Comparison of ENCODE assay signal across 10 mouse cellular contexts in the genomic region with DNA sequence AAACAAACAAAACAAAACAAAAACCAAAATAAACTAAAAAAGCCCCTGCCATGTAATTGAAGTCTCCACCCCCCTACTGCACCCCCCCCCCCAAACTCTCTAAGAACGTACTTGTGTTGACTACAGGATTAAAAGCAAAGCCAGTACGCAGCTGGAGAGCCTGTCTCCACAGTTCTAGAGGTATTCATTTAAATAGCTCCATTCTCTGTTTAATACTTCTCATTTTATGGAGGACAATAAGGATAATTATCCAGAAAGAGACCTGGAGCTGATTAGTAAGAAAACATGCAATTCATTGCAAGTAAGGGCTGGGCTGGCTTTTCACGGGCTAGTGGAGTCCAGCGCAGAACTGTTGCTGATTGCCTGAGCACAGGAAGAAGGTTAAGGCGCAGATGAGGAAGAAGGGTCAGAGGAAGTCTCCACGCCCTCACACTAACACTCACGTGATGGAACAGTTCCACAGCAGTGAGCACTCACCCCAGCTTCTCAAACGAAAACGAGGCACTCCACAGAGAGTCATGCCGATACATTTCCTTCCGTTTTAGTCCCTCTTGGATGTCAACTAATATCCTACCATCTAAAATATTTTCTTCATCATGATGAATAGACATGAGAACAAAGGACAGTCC. TPM values are rescaled to one million over a fixed set of nuclear protein-coding genes. Genes with fewer than 3 reads are reported as not detected.
A peak's percentile ranks its signal among the peaks of the same experiment; 100 is the strongest.
DNase-seq lines count a peak whose midpoint lies in the region; ATAC-seq and TF ChIP-seq lines count a peak whose summit lies in the region.
"Had no signal": no experiment of that assay in that cellular context is flagged by ENCODE, and none has a peak within 500 bp of the region (broad histone marks: within the 10 kb centered on the region; RNA-seq: fewer than 3 reads in every experiment).

No protein-coding gene starts in this region.

- no peak for DNase-seq in embryonic facial prominence, embryonic 14.5 days (ENCODE audit: low spot score)
- DNase-seq in embryonic facial prominence, embryonic 10.5 days (ENCODE audit: low spot score) = no peak
- peak; percentile 55 for DNase-seq in liver, postnatal 0 days
- DNase-seq in spleen, postnatal 14 days (ENCODE audit: low spot score in 2 of 2) = peak; percentile 35 to 55
- no peak for DNase-seq in frontal cortex, postnatal 25 days (ENCODE audit: low spot score in 2 of 2)
- no peak for DNase-seq in layer of hippocampus, adult 9-10 months (ENCODE audit: low spot score)

- no peak overlapping the region for H3K9ac ChIP-seq in embryonic facial prominence, embryonic 14.5 days (ENCODE audit: low read depth, low read length)
- H3K9ac ChIP-seq in liver, postnatal 0 days (replicated peaks) = no peak overlapping the region
- no peak overlapping the region for H3K9ac ChIP-seq in hindbrain, embryonic 13.5 days
- H3K9ac ChIP-seq: embryonic facial prominence, embryonic 12.5 days; limb, embryonic 12.5 days had no signal

- no peak for TF ChIP-seq EP300 in liver, postnatal 0 days (IDR thresholded peaks at IDR 0.05; ENCODE audit: low read depth)

- H3K27ac ChIP-seq in embryonic facial prominence, embryonic 14.5 days (replicated peaks; ENCODE audit: low read depth, low read length) = 0 out of 2 replicates have a peak overlapping the region, but pooled peaks have one; percentile 21
- H3K27ac ChIP-seq in embryonic facial prominence, embryonic 10.5 days (replicated peaks) = no peak overlapping the region
- 0 out of 2 replicates have a peak overlapping the region, but pooled peaks have one; percentile 24 for H3K27ac ChIP-seq in brown adipose tissue, adult 24 weeks (replicated peaks; ENCODE audit: low read depth, low read length)
- H3K27ac ChIP-seq in liver, postnatal 0 days (ENCODE audit: low read depth) = peak overlapping the region; percentile 66
- H3K27ac ChIP-seq in hindbrain, embryonic 13.5 days = no peak overlapping the region
- H3K27ac ChIP-seq: embryonic facial prominence, embryonic 12.5 days; limb, embryonic 12.5 days had no signal

- peaks cover 6% of the 10 kb centered on the region; the same call in 1 of the 2 replicates for H3K4me1 ChIP-seq in embryonic facial prominence, embryonic 14.5 days (ENCODE audit: control insufficient read depth, insufficient read depth, low read length)
- H3K4me1 ChIP-seq in embryonic facial prominence, embryonic 10.5 days = peaks cover 19% of the 10 kb centered on the region
- H3K4me1 ChIP-seq in brown adipose tissue, adult 24 weeks (ENCODE audit: control insufficient read depth, insufficient read depth, insufficient read length, low read length) = no peaks in the 10 kb centered on the region; the same call in 1 of the 2 replicates
- H3K4me1 ChIP-seq in liver, postnatal 0 days (ENCODE audit: insufficient read depth) = peaks cover 5% of the 10 kb centered on the region
- peaks cover 4% of the 10 kb centered on the region; the same call in 1 of the 2 replicates for H3K4me1 ChIP-seq in hindbrain, embryonic 13.5 days (replicated peaks)

- ATAC-seq in embryonic facial prominence, embryonic 14.5 days (ENCODE audit: low read depth) = peak; percentile 55; the same call in 1 of the 2 replicates
- ATAC-seq in liver, postnatal 0 days = peak; percentile 63
- ATAC-seq in hindbrain, embryonic 13.5 days (ENCODE audit: low FRiP score) = no peak

- no peak for TF ChIP-seq CTCF in liver, postnatal 0 days (IDR thresholded peaks at IDR 0.05; ENCODE audit: low read depth)

- H3K4me2 ChIP-seq in embryonic facial prominence, embryonic 14.5 days (ENCODE audit: low read depth, low read length) = no peak overlapping the region
- H3K4me2 ChIP-seq in liver, postnatal 0 days (ENCODE audit: low read depth, low read length) = peak overlapping the region; percentile 4; the same call in 1 of the 2 replicates
- no peak overlapping the region for H3K4me2 ChIP-seq in hindbrain, embryonic 13.5 days
- H3K4me2 ChIP-seq: embryonic facial prominence, embryonic 12.5 days; limb, embryonic 12.5 days had no signal

- no peaks in the 10 kb centered on the region for H3K27me3 ChIP-seq in embryonic facial prominence, embryonic 14.5 days (replicated peaks; ENCODE audit: control insufficient read depth, insufficient read depth, low read length)
- H3K27me3 ChIP-seq in embryonic facial prominence, embryonic 10.5 days (replicated peaks; ENCODE audit: low read depth, poor library complexity, severe bottlenecking) = no peaks in the 10 kb centered on the region
- H3K27me3 ChIP-seq in liver, postnatal 0 days (ENCODE audit: insufficient read depth, low read length) = no peaks in the 10 kb centered on the region
- H3K27me3 ChIP-seq in hindbrain, embryonic 13.5 days = no peaks in the 10 kb centered on the region
- H3K27me3 ChIP-seq: embryonic facial prominence, embryonic 12.5 days; limb, embryonic 12.5 days had no signal

- no peak overlapping the region for H3K4me3 ChIP-seq in embryonic facial prominence, embryonic 14.5 days (ENCODE audit: low read depth, low read length)
- H3K4me3 ChIP-seq in embryonic facial prominence, embryonic 10.5 days = no peak overlapping the region
- no peak overlapping the region for H3K4me3 ChIP-seq in brown adipose tissue, adult 24 weeks (ENCODE audit: insufficient read depth, low read depth, low read length)
- no peak overlapping the region for H3K4me3 ChIP-seq in liver, postnatal 0 days (ENCODE audit: low read depth, low read length)
- H3K4me3 ChIP-seq in hindbrain, embryonic 13.5 days = no peak overlapping the region
- H3K4me3 ChIP-seq: embryonic facial prominence, embryonic 12.5 days; limb, embryonic 12.5 days had no signal

- no peaks in the 10 kb centered on the region for H3K9me3 ChIP-seq in embryonic facial prominence, embryonic 14.5 days (ENCODE audit: control insufficient read depth, low read length)
- H3K9me3 ChIP-seq in embryonic facial prominence, embryonic 10.5 days = no peaks in the 10 kb centered on the region
- H3K9me3 ChIP-seq in liver, postnatal 0 days (ENCODE audit: low read length) = no peaks in the 10 kb centered on the region
- H3K9me3 ChIP-seq in hindbrain, embryonic 13.5 days = no peaks in the 10 kb centered on the region
- H3K9me3 ChIP-seq: embryonic facial prominence, embryonic 12.5 days; limb, embryonic 12.5 days had no signal

- peaks cover 5% of the 10 kb centered on the region; the same call in 1 of the 2 replicates for H3K36me3 ChIP-seq in embryonic facial prominence, embryonic 14.5 days (ENCODE audit: control insufficient read depth, insufficient read depth, low read length)
- no peaks in the 10 kb centered on the region; the same call in 1 of the 2 replicates for H3K36me3 ChIP-seq in embryonic facial prominence, embryonic 10.5 days (replicated peaks)
- H3K36me3 ChIP-seq in liver, postnatal 0 days (replicated peaks; ENCODE audit: insufficient read depth, low read length) = no peaks in the 10 kb centered on the region
- no peaks in the 10 kb centered on the region for H3K36me3 ChIP-seq in hindbrain, embryonic 13.5 days
- H3K36me3 ChIP-seq: embryonic facial prominence, embryonic 12.5 days had no signal

- 49% methylated on average over 11 of the region's 11 CpGs for WGBS in embryonic facial prominence, embryonic 14.5 days
- WGBS in embryonic facial prominence, embryonic 10.5 days = 67% methylated on average over 11 of the region's 11 CpGs
- WGBS in liver, postnatal 0 days (ENCODE audit: insufficient replicate concordance) = 35% methylated on average over 11 of the region's 11 CpGs
- WGBS in hindbrain, embryonic 13.5 days = 75% methylated on average over 11 of the region's 11 CpGs

RNA-seq across cellular contexts. Expression of gene Rftn2, which starts 11.3 kb away (rescaled TPM):
- polyA plus RNA-seq in embryonic facial prominence, embryonic 14.5 days (2014; fragmentation: Nextera tagmentation; extraction: Ambion mirVana) = 20.3 and 20.6 TPM in 2 replicates
- 10.6 and 13.6 TPM in 2 replicates for polyA plus RNA-seq in embryonic facial prominence, embryonic 10.5 days (2016; fragmentation: Nextera tagmentation; extraction: Ambion mirVana)
- 1.5 and 2.3 TPM in 2 replicates for polyA plus RNA-seq in brown adipose tissue, adult 24 weeks (2012; ENCODE audit: insufficient read depth, insufficient read length, missing spikeins)
- 0.41 and 0.52 TPM in 2 replicates for polyA plus RNA-seq in liver, postnatal 0 days (2015; fragmentation: Nextera tagmentation; extraction: Ambion mirVana)
- polyA plus RNA-seq in hindbrain, embryonic 13.5 days (2015; fragmentation: Nextera tagmentation; extraction: Ambion mirVana) = 10.0 and 11.3 TPM in 2 replicates

RNA-seq across cellular contexts. Expression of gene Mars2, which starts 21.7 kb away (rescaled TPM):
- 3.1 and 3.3 TPM in 2 replicates for polyA plus RNA-seq in embryonic facial prominence, embryonic 14.5 days (2014; fragmentation: Nextera tagmentation; extraction: Ambion mirVana)
- polyA plus RNA-seq in embryonic facial prominence, embryonic 10.5 days (2016; fragmentation: Nextera tagmentation; extraction: Ambion mirVana) = 3.2 and 3.4 TPM in 2 replicates
- 1.2 and 2.0 TPM in 2 replicates for polyA plus RNA-seq in brown adipose tissue, adult 24 weeks (2012; ENCODE audit: insufficient read depth, insufficient read length, missing spikeins)
- 1.2 TPM in 2 replicates for polyA plus RNA-seq in liver, postnatal 0 days (2015; fragmentation: Nextera tagmentation; extraction: Ambion mirVana)
- 3.5 TPM in 2 replicates for polyA plus RNA-seq in hindbrain, embryonic 13.5 days (2015; fragmentation: Nextera tagmentation; extraction: Ambion mirVana)

Comparison
In these comparisons a context has a peak if more than half of its experiments do, and no peak if none do; other contexts are left out.
1. H3K27ac ChIP-seq: peak in embryonic facial prominence, embryonic 14.5 days (single experiment), brown adipose tissue, adult 24 weeks (single experiment) and liver, postnatal 0 days (single experiment); none in embryonic facial prominence, embryonic 10.5 days (single experiment) and hindbrain, embryonic 13.5 days (single experiment).
2. DNase-seq: peak in liver, postnatal 0 days (single experiment) and spleen, postnatal 14 days (2 of 2); none in embryonic facial prominence, embryonic 14.5 days (single experiment), embryonic facial prominence, embryonic 10.5 days (single experiment), frontal cortex, postnatal 25 days (0 of 2) and layer of hippocampus, adult 9-10 months (single experiment).